Mouse (Mus musculus) kidney, embryonic 14.5 days (tissue): ENCODE data around the gene Rad54l. TPM values are rescaled to one million over a fixed set of nuclear protein-coding genes. Genes with fewer than 3 reads are reported as not detected.

ENCODE experiments used
- ATAC-seq: fragments of 200-750 bp; cut with Nextera tagmentation; 2 replicates; pipeline ENCODE4 v1.8.0; 2017; ENCODE audit warnings: moderate number of reproducible peaks, mild to moderate bottlenecking, moderate TSS enrichment, moderate library complexity; ENCODE audit not compliant: low FRiP score, low TSS enrichment
- H3K27ac ChIP-seq: fragments of 300-500 bp; sonication (generic); 2 replicates; pipeline ENCODE4 v1.5.1; 2014; ENCODE audit warnings: low read depth, mild to moderate bottlenecking, low read length, moderate library complexity, mixed read lengths
- H3K27me3 ChIP-seq: fragments of 300-500 bp; sonication (generic); 2 replicates; pipeline ENCODE4 v1.6.1; 2014; ENCODE audit warnings: mild to moderate bottlenecking, low read length; ENCODE audit not compliant: control insufficient read depth, insufficient read depth
- H3K36me3 ChIP-seq: fragments of 300-500 bp; sonication (generic); 2 replicates; pipeline ENCODE4 v1.6.1; 2014; ENCODE audit warnings: low read length, mixed read lengths; ENCODE audit not compliant: control insufficient read depth, insufficient read depth
- H3K4me1 ChIP-seq: fragments of 300-500 bp; sonication (generic); 2 replicates; pipeline ENCODE4 v1.6.1; 2014; ENCODE audit warnings: low read length, mixed read lengths; ENCODE audit not compliant: control insufficient read depth, insufficient read depth
- H3K4me2 ChIP-seq: fragments of 300-500 bp; sonication (generic); replicated peaks from 2 replicates; pipeline ENCODE4 v1.6.1; 2014; ENCODE audit warnings: low read depth, mild to moderate bottlenecking, low read length
- H3K4me3 ChIP-seq: fragments of 300-500 bp; sonication (generic); 2 replicates; pipeline ENCODE4 v1.5.1; 2014; ENCODE audit warnings: mild to moderate bottlenecking, low read length
- H3K9ac ChIP-seq: fragments of 300-500 bp; sonication (generic); 2 replicates; pipeline ENCODE4 v1.6.1; 2014; ENCODE audit warnings: low read depth, mild to moderate bottlenecking, low read length, moderate library complexity
- H3K9me3 ChIP-seq: fragments of 300-500 bp; sonication (generic); 2 replicates; pipeline ENCODE4 v1.6.1; 2016; ENCODE audit warnings: low read length; ENCODE audit not compliant: control insufficient read depth
- WGBS: fragments of 180-500 bp; shearing (Covaris S2); extraction: QIAGEN DNeasy Blood & Tissue Kit; methylation state at CpG from one replicate; pipeline ENCODE4 v1.1.7; 2014; 5-methylcytosine and 5-hydroxymethylcytosine counted together
- polyA plus RNA-seq: library from polyadenylated mRNA; unstranded; fragments of >200 nt; fragmentation: Nextera tagmentation; extraction: Ambion mirVana; gene quantifications from 2 replicates; pipeline ENCODE4 v1.2.1, GENCODE M21; 2014

Rad54l gene
- polyA plus RNA-seq, 1 experiment from 2014 or later = 40.7 TPM

DNA sequence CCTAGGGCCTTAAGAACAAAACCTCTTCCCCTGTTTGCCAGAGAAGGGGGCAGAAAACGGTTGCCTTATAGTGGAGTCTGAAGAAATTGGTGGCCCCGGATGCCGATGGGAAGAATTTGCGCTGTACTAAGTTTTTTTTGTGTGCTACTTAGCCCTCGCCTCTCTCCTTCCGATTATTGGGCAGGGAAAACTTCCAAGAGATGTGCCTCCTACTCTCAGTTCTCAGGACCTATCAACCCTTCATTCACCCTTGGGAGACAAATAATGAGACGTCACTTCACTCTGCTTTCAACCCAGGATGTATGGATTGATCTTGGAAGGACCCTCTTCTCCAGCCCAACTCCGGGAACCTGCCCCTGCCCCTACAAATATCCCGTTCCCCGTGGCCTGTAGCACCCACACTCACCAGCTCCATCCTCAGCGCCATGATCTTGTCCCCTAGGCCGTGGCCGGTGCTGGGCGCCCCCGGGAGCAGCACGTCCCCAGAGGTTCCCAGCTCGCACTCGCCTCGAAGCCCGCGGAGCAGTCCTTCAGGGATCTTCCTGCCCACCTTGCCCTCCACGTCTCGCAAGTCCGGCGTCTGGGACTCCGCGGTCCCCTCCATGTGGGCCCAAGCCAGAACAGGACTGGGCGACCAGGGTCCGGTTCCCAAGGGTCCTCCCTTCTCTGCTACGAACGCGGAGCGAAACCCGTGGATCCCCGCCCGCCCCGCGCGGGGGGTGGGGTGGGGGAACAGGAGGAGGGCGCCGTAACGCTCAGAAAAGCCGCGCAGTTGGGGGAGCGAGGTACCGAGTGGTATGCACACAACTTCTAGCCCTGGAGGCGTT lies 20.6 kb upstream of the Rad54l start:
- under 1% methylated on average over 47 of the region's 47 CpGs for WGBS
- peak; percentile 78 for ATAC-seq
- Histone ChIP-seq H3K27me3 (no peaks in the 10 kb centered on the region), H3K27ac (no peak overlapping the region), H3K36me3 (no peaks in the 10 kb centered on the region), H3K4me2 (peak overlapping the region; percentile 94), H3K9ac (peak overlapping the region; percentile 70), H3K4me1 (peaks cover 7% of the 10 kb centered on the region; the same call in 1 of the 2 replicates), H3K9me3 (no peaks in the 10 kb centered on the region), H3K4me3 (peak overlapping the region; percentile 70)

DNA sequence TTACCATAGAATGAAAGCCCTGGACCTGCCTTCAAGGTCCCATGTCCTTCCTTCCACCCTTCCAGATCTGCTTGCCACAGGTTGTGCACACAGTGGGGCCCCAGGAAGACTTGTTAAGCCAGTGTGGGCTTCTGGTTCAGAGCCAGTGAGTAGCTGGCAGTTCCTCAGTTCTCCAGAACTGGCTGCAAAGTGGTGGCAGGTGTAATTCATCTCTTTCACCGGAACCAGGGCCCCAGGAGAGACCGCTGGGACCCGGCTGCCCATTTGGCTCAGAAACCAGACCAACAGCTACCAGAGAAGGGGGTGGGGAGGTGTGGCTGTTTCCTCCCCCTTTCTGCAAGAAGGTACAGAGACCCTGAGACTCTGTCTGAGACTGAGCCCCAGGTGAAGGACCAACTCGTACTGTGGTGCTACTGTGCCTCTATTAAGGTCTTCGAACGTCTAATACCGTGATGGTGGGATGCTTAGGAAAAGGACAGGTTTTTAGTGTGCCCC lies 19.9 kb upstream of the Rad54l start:
- H3K4me1 ChIP-seq = peaks cover 7% of the 10 kb centered on the region; the same call in 1 of the 2 replicates
- H3K27me3 ChIP-seq = no peaks in the 10 kb centered on the region
- ATAC-seq = 0 out of 2 replicates have a peak, but pooled peaks have one; percentile 26
- WGBS = 6% methylated on average over 7 of the region's 7 CpGs
- peak overlapping the region; percentile 70 for H3K4me3 ChIP-seq
- peak overlapping the region; percentile 94 for H3K4me2 ChIP-seq
- H3K9me3 ChIP-seq = no peaks in the 10 kb centered on the region
- no peaks in the 10 kb centered on the region for H3K36me3 ChIP-seq
- no peak overlapping the region for H3K27ac ChIP-seq
- peak overlapping the region; percentile 70; the same call in 1 of the 2 replicates for H3K9ac ChIP-seq

DNA sequence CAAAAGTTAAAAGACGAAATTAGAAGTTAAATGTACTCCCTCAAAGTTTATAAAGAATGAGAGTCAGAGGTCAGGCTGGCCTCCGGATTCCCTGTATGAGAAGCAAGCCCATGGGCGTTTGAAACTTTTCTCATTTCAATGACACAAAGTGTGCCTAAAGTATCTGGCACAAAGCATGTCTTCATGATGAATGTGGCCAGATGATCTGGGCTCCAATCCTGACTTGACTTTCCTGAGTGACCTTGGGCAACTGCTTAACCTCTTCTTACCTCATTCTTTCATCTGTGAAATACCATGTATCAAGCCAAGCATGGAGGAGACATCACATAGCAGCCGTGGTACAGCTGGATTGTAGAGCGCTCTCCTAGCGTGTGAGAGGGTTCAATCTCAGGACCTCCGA lies 18.8 kb upstream of the Rad54l start:
- Histone ChIP-seq H3K27ac (no peak overlapping the region), H3K4me2 (no peak overlapping the region), H3K9ac (no peak overlapping the region), H3K36me3 (no peaks in the 10 kb centered on the region), H3K27me3 (no peaks in the 10 kb centered on the region), H3K9me3 (no peaks in the 10 kb centered on the region), H3K4me3 (no peak overlapping the region), H3K4me1 (peaks cover 7% of the 10 kb centered on the region; the same call in 1 of the 2 replicates)
- no peak for ATAC-seq
- 69% methylated on average over 7 of the region's 7 CpGs for WGBS

DNA sequence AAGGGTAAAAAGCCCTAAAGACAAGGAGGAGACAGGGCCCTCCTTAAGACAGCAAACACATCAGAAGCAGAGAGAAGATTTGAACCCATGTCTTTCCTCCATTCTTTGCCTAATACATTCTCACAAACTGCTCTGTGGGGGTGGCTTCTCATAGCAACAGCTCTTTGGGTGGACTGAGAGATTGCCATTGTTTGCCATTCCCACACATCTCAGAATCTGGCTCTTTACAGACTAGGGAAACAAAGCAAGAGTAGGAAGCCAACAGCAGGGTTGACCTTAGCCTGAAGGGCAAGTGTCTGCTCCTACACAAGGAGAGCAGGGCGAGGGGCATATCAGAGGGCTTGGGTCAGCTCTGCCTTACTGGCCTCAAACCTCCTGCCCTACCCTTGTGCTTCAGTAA lies 18.2 kb upstream of the Rad54l start:
- H3K27ac ChIP-seq = no peak overlapping the region
- H3K4me3 ChIP-seq = no peak overlapping the region
- H3K4me1 ChIP-seq = peaks cover 7% of the 10 kb centered on the region; the same call in 1 of the 2 replicates
- WGBS = 82% methylated on average over 1 of the region's 1 CpGs
- H3K4me2 ChIP-seq = no peak overlapping the region
- no peak for ATAC-seq
- H3K27me3 ChIP-seq = no peaks in the 10 kb centered on the region
- H3K36me3 ChIP-seq = no peaks in the 10 kb centered on the region
- no peaks in the 10 kb centered on the region for H3K9me3 ChIP-seq
- H3K9ac ChIP-seq = no peak overlapping the region

DNA sequence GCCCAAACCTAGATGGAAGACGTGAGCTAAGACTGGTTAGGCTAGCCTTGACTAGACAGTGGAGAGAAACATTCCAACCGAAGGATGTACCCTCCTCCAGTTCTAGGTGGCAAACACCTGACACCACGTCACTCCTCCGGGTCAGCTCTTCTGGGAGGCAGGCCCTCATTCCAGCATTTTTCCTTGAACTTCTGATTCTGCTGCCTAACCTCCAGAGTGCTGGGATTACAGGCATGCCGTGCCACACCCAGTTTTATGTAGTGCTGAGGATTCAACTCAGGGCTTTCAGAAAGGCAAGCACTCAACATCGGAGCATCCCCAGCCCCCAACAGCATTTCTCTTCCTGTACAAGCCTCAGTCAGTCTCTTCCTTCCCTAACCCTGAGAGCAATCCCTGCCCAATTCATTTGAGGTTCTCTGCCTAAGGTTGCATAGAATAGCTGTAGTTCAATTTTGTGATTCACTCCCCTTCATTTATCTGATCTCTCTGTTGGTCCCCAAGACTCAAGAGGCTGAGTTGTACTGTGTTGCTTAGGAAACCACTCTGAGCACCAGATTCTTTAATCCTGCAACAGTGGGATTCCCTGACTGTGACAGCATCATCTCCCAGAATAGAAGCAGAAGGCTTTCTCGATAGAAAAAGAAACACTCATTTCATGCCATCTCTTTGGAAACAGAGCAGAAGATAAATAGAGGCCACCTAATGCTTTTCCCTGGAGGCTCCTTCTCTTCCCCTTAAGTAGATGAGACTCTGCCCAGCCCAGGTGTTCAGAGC lies 17.5 kb upstream of the Rad54l start:
- Histone ChIP-seq H3K4me2 (no peak overlapping the region), H3K9me3 (no peaks in the 10 kb centered on the region), H3K4me1 (peaks cover 7% of the 10 kb centered on the region; the same call in 1 of the 2 replicates), H3K27me3 (no peaks in the 10 kb centered on the region), H3K27ac (no peak overlapping the region), H3K36me3 (no peaks in the 10 kb centered on the region), H3K4me3 (no peak overlapping the region), H3K9ac (no peak overlapping the region)
- no peak for ATAC-seq
- 75% methylated on average over 7 of the region's 7 CpGs for WGBS

DNA sequence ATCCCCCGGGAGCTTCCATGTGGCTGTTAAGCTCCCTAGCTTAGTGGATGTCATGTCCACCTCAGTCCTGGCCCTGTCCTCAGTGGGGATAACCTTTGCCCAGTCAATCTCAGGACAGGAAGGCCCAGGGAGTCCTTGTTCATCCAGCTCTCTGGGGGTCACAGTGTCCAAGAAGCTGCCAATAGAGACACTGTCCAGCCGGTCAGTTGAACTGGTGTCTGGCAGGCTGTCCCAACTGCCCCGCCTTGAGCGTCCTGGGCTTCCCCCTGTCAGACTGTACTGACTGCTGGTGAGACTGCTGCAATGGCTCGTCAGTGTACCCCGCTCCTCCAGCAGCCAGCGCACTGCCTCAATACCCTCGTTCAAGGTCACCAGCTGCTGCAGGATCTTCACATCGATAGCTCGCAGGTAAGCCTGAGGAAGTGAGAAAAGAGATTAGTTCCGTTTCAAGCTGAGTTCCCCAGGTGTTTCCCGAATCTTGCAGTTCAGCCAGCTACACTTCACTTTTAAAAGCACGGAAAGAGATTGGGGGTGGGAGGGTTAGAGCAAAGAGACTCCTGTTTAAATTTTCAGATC lies 14.0 kb upstream of the Rad54l start:
- ATAC-seq = no peak
- H3K4me2 ChIP-seq = no peak overlapping the region
- H3K27ac ChIP-seq = no peak overlapping the region
- H3K9ac ChIP-seq = no peak overlapping the region
- H3K27me3 ChIP-seq = no peaks in the 10 kb centered on the region
- no peaks in the 10 kb centered on the region for H3K36me3 ChIP-seq
- no peaks in the 10 kb centered on the region for H3K4me1 ChIP-seq
- WGBS = 55% methylated on average over 13 of the region's 13 CpGs
- no peak overlapping the region for H3K4me3 ChIP-seq
- no peaks in the 10 kb centered on the region for H3K9me3 ChIP-seq

DNA sequence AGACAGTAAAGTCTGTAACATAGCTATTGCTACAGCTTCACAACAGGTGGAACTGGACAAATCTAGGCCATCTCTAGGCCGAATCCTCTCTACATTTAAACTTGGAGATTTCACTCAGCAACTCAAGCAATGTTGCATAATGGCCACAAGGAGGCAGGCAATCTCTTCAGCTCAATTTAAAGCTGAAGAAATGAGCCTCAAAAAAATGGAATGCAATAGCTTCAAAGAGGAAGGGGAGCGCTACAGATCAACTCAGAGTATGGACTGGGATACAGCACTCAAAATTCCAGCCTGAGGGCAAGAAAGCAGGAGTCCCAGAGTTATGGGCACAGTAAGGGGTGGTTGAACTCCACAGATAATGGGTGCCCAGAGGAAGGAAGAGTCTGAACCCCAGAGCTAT lies 11.5 kb upstream of the Rad54l start:
- ATAC-seq = no peak
- Histone ChIP-seq H3K27me3 (no peaks in the 10 kb centered on the region), H3K27ac (no peak overlapping the region), H3K4me3 (no peak overlapping the region), H3K9me3 (no peaks in the 10 kb centered on the region), H3K9ac (no peak overlapping the region), H3K36me3 (no peaks in the 10 kb centered on the region), H3K4me2 (no peak overlapping the region), H3K4me1 (no peaks in the 10 kb centered on the region)
- WGBS = 28% methylated on average over 2 of the region's 2 CpGs

DNA sequence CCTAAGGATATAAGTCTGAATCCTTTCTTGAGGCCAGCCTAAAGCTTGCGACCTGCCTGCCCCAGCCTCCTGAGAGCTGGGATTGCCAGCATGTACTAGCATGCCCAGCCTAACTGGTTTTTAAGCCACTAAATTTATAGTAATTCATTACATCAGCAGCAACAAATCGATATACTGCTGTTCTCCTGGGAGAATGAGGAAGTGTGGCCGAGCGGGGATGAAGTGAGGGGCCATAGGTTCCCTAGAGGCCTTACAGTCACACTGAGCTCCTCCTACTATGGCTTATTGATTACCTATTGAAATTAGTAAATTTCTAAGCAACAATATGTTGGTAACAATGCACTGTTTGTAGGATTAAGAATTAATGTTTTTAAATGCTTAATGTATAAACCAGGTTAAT lies 9.6 kb upstream of the Rad54l start:
- ATAC-seq = no peak
- Histone ChIP-seq H3K4me1 (no peaks in the 10 kb centered on the region), H3K27me3 (no peaks in the 10 kb centered on the region), H3K4me3 (no peak overlapping the region), H3K9me3 (no peaks in the 10 kb centered on the region), H3K4me2 (no peak overlapping the region), H3K9ac (no peak overlapping the region), H3K27ac (no peak overlapping the region), H3K36me3 (no peaks in the 10 kb centered on the region)
- WGBS = 85% methylated on average over 4 of the region's 4 CpGs
